9 mouse cellular contexts compared by ENCODE assay signal in genomic region chr4:141031733-141032132, GRCm38 (mm10). TPM values are rescaled to one million over a fixed set of nuclear protein-coding genes. Genes with fewer than 3 reads are reported as not detected.
DNase-seq lines count a peak whose midpoint lies in the region; ATAC-seq and TF ChIP-seq lines count a peak whose summit lies in the region.
"Had no signal": no experiment of that assay in that cellular context is flagged by ENCODE, and none has a peak within 500 bp of the region (broad histone marks: within the 10 kb centered on the region; RNA-seq: fewer than 3 reads in every experiment).

No protein-coding gene starts in this region.

- H3K27me3 ChIP-seq in forebrain, embryonic 10.5 days (ENCODE audit: poor library complexity, severe bottlenecking) = no peaks in the 10 kb centered on the region
- H3K27me3 ChIP-seq in lung, embryonic 15.5 days = no peaks in the 10 kb centered on the region
- H3K27me3 ChIP-seq: limb, embryonic 12.5 days had no signal

- WGBS in forebrain, embryonic 10.5 days = 26% methylated on average over 6 of the region's 6 CpGs
- 17% methylated on average over 6 of the region's 6 CpGs for WGBS in large intestine, adult 2 months
- 11% methylated on average over 6 of the region's 6 CpGs for WGBS in lung, embryonic 15.5 days

- H3K27ac ChIP-seq in ES-E14 (ENCODE audit: insufficient read depth, low read depth, low read length, poor library complexity, severe bottlenecking) = no peak overlapping the region
- no peak overlapping the region for H3K27ac ChIP-seq in forebrain, embryonic 10.5 days
- no peak overlapping the region for H3K27ac ChIP-seq in lung, embryonic 15.5 days
- H3K27ac ChIP-seq: limb, embryonic 12.5 days had no signal

- H3K9ac ChIP-seq in ES-E14 (ENCODE audit: insufficient read depth, low read depth, low read length, poor library complexity, severe bottlenecking) = no peak overlapping the region
- H3K9ac ChIP-seq in lung, embryonic 15.5 days = no peak overlapping the region
- H3K9ac ChIP-seq: limb, embryonic 12.5 days had no signal

- in situ Hi-C loops in ES-E14 (cut with MboI; ENCODE audit: low sequenced_read_pairs in 2 of 2, unreplicated experiment in 2 of 2) = no loop called here

- H3K4me1 ChIP-seq in ES-E14 (ENCODE audit: control insufficient read depth in 2 of 2, insufficient read depth in 2 of 2, low read length in 2 of 2, poor library complexity in 1 of 2) = no peaks in the 10 kb centered on the region
- H3K4me1 ChIP-seq in forebrain, embryonic 10.5 days = no peaks in the 10 kb centered on the region
- H3K4me1 ChIP-seq in lung, embryonic 15.5 days = peaks cover 13% of the 10 kb centered on the region
- H3K4me1 ChIP-seq: limb, embryonic 12.5 days had no signal

- peak; percentile 47 for DNase-seq in ES-E14 (ENCODE audit: low read depth, low spot score)
- DNase-seq in c-Kit-negative CD71-positive TER-119-positive erythroid progenitor cells, embryonic 14.5 days (ENCODE audit: low read depth, low spot score) = peak; percentile 38
- peak; percentile 63 for DNase-seq in forebrain, embryonic 10.5 days (ENCODE audit: extremely low spot score, low spot score)
- peak; percentile 56 for DNase-seq in heart, postnatal 25 days (ENCODE audit: low spot score)
- peak; percentile 25 for DNase-seq in large intestine, adult 2 months (ENCODE audit: low read depth, low spot score)
- peak; percentile 67 for DNase-seq in ovary, adult 18-20 months (ENCODE audit: low spot score)
- DNase-seq in thymus, postnatal 36 days = peak; percentile 76 to 78

- no peak overlapping the region for H3K4me2 ChIP-seq in lung, embryonic 15.5 days
- H3K4me2 ChIP-seq: limb, embryonic 12.5 days had no signal

- 0 out of 2 replicates have a peak, but pooled peaks have one; percentile 24 for ATAC-seq in lung, embryonic 15.5 days (ENCODE audit: borderline replicate concordance, extremely low read depth, low FRiP score, low TSS enrichment)

- no peak overlapping the region for H3K4me3 ChIP-seq in ES-E14 (ENCODE audit: insufficient read depth in 1 of 2, low read depth in 1 of 2, low read length in 2 of 2, poor library complexity in 1 of 2, severe bottlenecking in 1 of 2)
- H3K4me3 ChIP-seq in forebrain, embryonic 10.5 days = no peak overlapping the region
- no peak overlapping the region for H3K4me3 ChIP-seq in lung, embryonic 15.5 days
- H3K4me3 ChIP-seq: limb, embryonic 12.5 days had no signal

- intact Hi-C loops in heart, postnatal 25 days (cut with DNase I) = loop anchor here (1.0 to 10.0 kb wide), 3 partner anchors 49 to 237 kb away; no protein-coding TSS in a partner anchor

- H3K9me3 ChIP-seq in ES-E14 (ENCODE audit: control insufficient read depth, insufficient read depth, low read depth, low read length) = no peaks in the 10 kb centered on the region
- no peaks in the 10 kb centered on the region for H3K9me3 ChIP-seq in forebrain, embryonic 10.5 days
- no peaks in the 10 kb centered on the region for H3K9me3 ChIP-seq in lung, embryonic 15.5 days
- H3K9me3 ChIP-seq: limb, embryonic 12.5 days had no signal

- H3K36me3 ChIP-seq in ES-E14 (ENCODE audit: control insufficient read depth, insufficient read depth, low read length, poor library complexity, severe bottlenecking) = peaks cover 45% of the 10 kb centered on the region
- peaks cover 98% of the 10 kb centered on the region for H3K36me3 ChIP-seq in forebrain, embryonic 10.5 days (replicated peaks)
- peaks cover 6% of the 10 kb centered on the region; the same call in 1 of the 2 replicates for H3K36me3 ChIP-seq in lung, embryonic 15.5 days

TF ChIP-seq in ES-E14, 5 proteins besides CTCF, POLR2A, EP300 and RAD21:
- no peak for TF ChIP-seq ZC3H11A (IDR thresholded peaks at IDR 0.05; ENCODE audit: borderline replicate concordance, low read depth, low read length)
- TF ChIP-seq MAFK (IDR thresholded peaks at IDR 0.05; ENCODE audit: insufficient read depth, low read depth, low read length) = no peak
- TF ChIP-seq CHD2 (IDR thresholded peaks at IDR 0.05; ENCODE audit: low read depth, low read length) = no peak
- no peak for TF ChIP-seq HCFC1 (IDR thresholded peaks at IDR 0.05; ENCODE audit: borderline replicate concordance, insufficient read depth, low read length)
TF ChIP-seq in ES-E14: peak in this region for 0.

RNA-seq across cellular contexts. Expression of gene Mfap2, which starts 21.5 kb away (rescaled TPM):
- 1.4 and 1.5 TPM in 2 replicates for total RNA-seq in ES-E14 (2012; rRNA removed)
- 265 TPM in 2 replicates for polyA plus RNA-seq in forebrain, embryonic 10.5 days (2016; fragmentation: Nextera tagmentation; extraction: Ambion mirVana)
- total RNA-seq in heart, postnatal 25 days (2021) = 1 to 10 TPM; 6.7 to 6.9 TPM
- 10.4 and 10.6 TPM in 2 replicates for polyA plus RNA-seq in large intestine, adult 2 months (2012; rRNA removed)
- polyA plus RNA-seq in lung, embryonic 15.5 days (2015; fragmentation: Nextera tagmentation; extraction: Ambion mirVana) = 496 and 501 TPM in 2 replicates

RNA-seq across cellular contexts. Expression of gene Crocc, which starts 28.6 kb away (rescaled TPM):
- 15.2 and 33.2 TPM in 2 replicates for total RNA-seq in ES-E14 (2012; rRNA removed)
- 10.0 and 10.9 TPM in 2 replicates for polyA plus RNA-seq in forebrain, embryonic 10.5 days (2016; fragmentation: Nextera tagmentation; extraction: Ambion mirVana)
- total RNA-seq in heart, postnatal 25 days (2021) = 1 to 10 TPM; 5.1 to 5.4 TPM
- polyA plus RNA-seq in large intestine, adult 2 months (2012; rRNA removed) = 4.3 and 5.5 TPM in 2 replicates
- 6.7 and 7.6 TPM in 2 replicates for polyA plus RNA-seq in lung, embryonic 15.5 days (2015; fragmentation: Nextera tagmentation; extraction: Ambion mirVana)

RNA-seq across cellular contexts. Expression of gene Atp13a2, which starts 45.1 kb away (rescaled TPM):
- total RNA-seq in ES-E14 (2012; rRNA removed) = 31.1 and 48.9 TPM in 2 replicates
- 39.9 and 40.6 TPM in 2 replicates for polyA plus RNA-seq in forebrain, embryonic 10.5 days (2016; fragmentation: Nextera tagmentation; extraction: Ambion mirVana)
- total RNA-seq in heart, postnatal 25 days (2021) = 10 to 100 TPM; 16.5 to 19.4 TPM
- polyA plus RNA-seq in large intestine, adult 2 months (2012; rRNA removed) = 31.7 and 40.0 TPM in 2 replicates
- polyA plus RNA-seq in lung, embryonic 15.5 days (2015; fragmentation: Nextera tagmentation; extraction: Ambion mirVana) = 35.0 and 36.0 TPM in 2 replicates

RNA-seq across cellular contexts. Expression of gene Necap2, which starts 46.4 kb away (rescaled TPM):
- total RNA-seq in ES-E14 (2012; rRNA removed) = 28.3 and 36.3 TPM in 2 replicates
- 54.1 and 54.7 TPM in 2 replicates for polyA plus RNA-seq in forebrain, embryonic 10.5 days (2016; fragmentation: Nextera tagmentation; extraction: Ambion mirVana)
- total RNA-seq in heart, postnatal 25 days (2021) = 10 to 100 TPM; 17.2 TPM
- polyA plus RNA-seq in large intestine, adult 2 months (2012; rRNA removed) = 60.9 and 72.4 TPM in 2 replicates
- 102 and 110 TPM in 2 replicates for polyA plus RNA-seq in lung, embryonic 15.5 days (2015; fragmentation: Nextera tagmentation; extraction: Ambion mirVana)

RNA-seq across cellular contexts. Expression of gene Spata21, which starts 56.4 kb away (rescaled TPM):
- 0.21 and 0.27 TPM in 2 replicates for total RNA-seq in ES-E14 (2012; rRNA removed)
- polyA plus RNA-seq in forebrain, embryonic 10.5 days (2016; fragmentation: Nextera tagmentation; extraction: Ambion mirVana) = 0.15 and 0.17 TPM in 2 replicates
- total RNA-seq in heart, postnatal 25 days (2021) = not detected
- not detected in 2 replicates for polyA plus RNA-seq in large intestine, adult 2 months (2012; rRNA removed)
- polyA plus RNA-seq in lung, embryonic 15.5 days (2015; fragmentation: Nextera tagmentation; extraction: Ambion mirVana) = 0.16 and 0.62 TPM in 2 replicates
- polyA plus RNA-seq: limb, embryonic 12.5 days had no signal

Comparison
In these comparisons a context has a peak if more than half of its experiments do, and no peak if none do; other contexts are left out.
1. DNase-seq: peak in every context shown above with its lines; median percentile 77 in thymus, postnatal 36 days; 67 in ovary, adult 18-20 months; 63 in forebrain, embryonic 10.5 days; 56 in heart, postnatal 25 days; 47 in ES-E14; 38 in c-Kit-negative CD71-positive TER-119-positive erythroid progenitor cells, embryonic 14.5 days; 25 in large intestine, adult 2 months.
2. RNA of gene Mfap2, which starts 21.5 kb away (polyA plus RNA-seq): 496 to 501 TPM in lung, embryonic 15.5 days and 265 TPM in forebrain, embryonic 10.5 days; 10.4 to 10.6 TPM in large intestine, adult 2 months; every median in the first group is over 10 times any median in the second.